Mouse (Mus musculus): ENCODE measurements at regions not wholly inside any gene's neighbourhood (a gene's known extent, or its start where the extent isn't known, plus 50 kb on each side); places are given as distances from the start of the nearest gene placed in this dataset.

GRCm38 (mm10) chr2:45279490-45279889 is 162.3 kb upstream of the Zeb2 start:
- ATAC-seq (ENCODE audit: insufficient read depth, low FRiP score, low TSS enrichment) (no peak), DNase-seq (ENCODE audit: low spot score) (no peak)
- no peak overlapping the region for H3K9ac ChIP-seq (ENCODE audit: low read length)
- H3K27ac ChIP-seq (ENCODE audit: low read depth, low read length) = no peak overlapping the region
- H3K4me1 ChIP-seq (ENCODE audit: control insufficient read depth, insufficient read depth, low read length) = no peaks in the 10 kb centered on the region
- H3K36me3 ChIP-seq (ENCODE audit: control insufficient read depth, insufficient read depth, low read length) = no peaks in the 10 kb centered on the region
- no peak overlapping the region for H3K4me2 ChIP-seq (ENCODE audit: low read depth)
- H3K4me3 ChIP-seq (ENCODE audit: low read depth, low read length) = no peak overlapping the region
- H3K27me3 ChIP-seq (ENCODE audit: control insufficient read depth, insufficient read depth, low read length) = no peaks in the 10 kb centered on the region
- WGBS = 84% methylated on average over 4 of the region's 4 CpGs
- no peaks in the 10 kb centered on the region for H3K9me3 ChIP-seq (ENCODE audit: control insufficient read depth, low read length)

DNA sequence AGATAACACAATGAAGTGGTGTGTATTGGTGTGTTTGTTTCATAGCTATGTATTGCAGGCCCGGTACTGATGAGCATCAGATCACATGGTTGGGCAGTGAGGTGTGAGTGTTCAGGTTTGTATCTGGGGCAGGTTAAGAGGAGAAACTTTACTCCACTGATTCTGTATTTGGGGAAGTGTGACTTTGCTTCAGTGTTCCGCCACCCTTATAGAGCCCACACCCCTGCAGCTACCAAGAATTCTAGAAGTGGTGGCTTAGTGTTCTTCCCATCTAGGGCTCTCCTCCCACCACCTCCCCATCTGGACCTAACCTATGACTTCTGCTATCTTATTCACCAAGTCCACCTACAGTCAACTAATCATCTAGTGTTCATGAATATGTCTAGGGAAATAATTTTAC is 160.4 kb upstream of the Zeb2 start:
- Histone ChIP-seq H3K9me3 (ENCODE audit: control insufficient read depth, low read length) (no peaks in the 10 kb centered on the region), H3K27ac (ENCODE audit: low read depth, low read length) (no peak overlapping the region), H3K9ac (ENCODE audit: low read length) (no peak overlapping the region), H3K4me1 (ENCODE audit: control insufficient read depth, insufficient read depth, low read length) (no peaks in the 10 kb centered on the region), H3K36me3 (ENCODE audit: control insufficient read depth, insufficient read depth, low read length) (no peaks in the 10 kb centered on the region), H3K4me3 (ENCODE audit: low read depth, low read length) (no peak overlapping the region), H3K27me3 (ENCODE audit: control insufficient read depth, insufficient read depth, low read length) (no peaks in the 10 kb centered on the region), H3K4me2 (ENCODE audit: low read depth) (no peak overlapping the region)
- 92% methylated on average over 2 of the region's 2 CpGs for WGBS
- ATAC-seq (ENCODE audit: insufficient read depth, low FRiP score, low TSS enrichment) (no peak), DNase-seq (ENCODE audit: low spot score) (no peak)

- DNase-seq (ENCODE audit: low spot score) (no peak), ATAC-seq (ENCODE audit: insufficient read depth, low FRiP score, low TSS enrichment) (no peak)
- H3K9me3 ChIP-seq (ENCODE audit: control insufficient read depth, low read length) = no peaks in the 10 kb centered on the region
- H3K9ac ChIP-seq (ENCODE audit: low read length) = no peak overlapping the region
- no peak overlapping the region for H3K27ac ChIP-seq (ENCODE audit: low read depth, low read length)
- no peaks in the 10 kb centered on the region for H3K4me1 ChIP-seq (ENCODE audit: control insufficient read depth, insufficient read depth, low read length)
- no peaks in the 10 kb centered on the region for H3K27me3 ChIP-seq (ENCODE audit: control insufficient read depth, insufficient read depth, low read length)
- H3K4me3 ChIP-seq (ENCODE audit: low read depth, low read length) = no peak overlapping the region
- H3K36me3 ChIP-seq (ENCODE audit: control insufficient read depth, insufficient read depth, low read length) = no peaks in the 10 kb centered on the region
- H3K4me2 ChIP-seq (ENCODE audit: low read depth) = no peak overlapping the region
- 74% methylated on average over 1 of the region's 1 CpGs for WGBS
These were observed 159.5 kb upstream of the Zeb2 start for GRCm38 (mm10) chr2:45276703-45277102.

GRCm38 (mm10) chr2:45270035-45270434 is 152.8 kb upstream of the Zeb2 start:
- H3K9me3 ChIP-seq (ENCODE audit: control insufficient read depth, low read length) = no peaks in the 10 kb centered on the region
- no peak overlapping the region for H3K9ac ChIP-seq (ENCODE audit: low read length)
- H3K27me3 ChIP-seq (ENCODE audit: control insufficient read depth, insufficient read depth, low read length) = no peaks in the 10 kb centered on the region
- no peak overlapping the region for H3K4me3 ChIP-seq (ENCODE audit: low read depth, low read length)
- WGBS = 90% methylated on average over 2 of the region's 2 CpGs
- DNase-seq (ENCODE audit: low spot score) = no peak
- no peak overlapping the region for H3K27ac ChIP-seq (ENCODE audit: low read depth, low read length)
- H3K4me1 ChIP-seq (ENCODE audit: control insufficient read depth, insufficient read depth, low read length) = no peaks in the 10 kb centered on the region
- ATAC-seq (ENCODE audit: insufficient read depth, low FRiP score, low TSS enrichment) = no peak
- no peaks in the 10 kb centered on the region for H3K36me3 ChIP-seq (ENCODE audit: control insufficient read depth, insufficient read depth, low read length)
- no peak overlapping the region for H3K4me2 ChIP-seq (ENCODE audit: low read depth)

DNA sequence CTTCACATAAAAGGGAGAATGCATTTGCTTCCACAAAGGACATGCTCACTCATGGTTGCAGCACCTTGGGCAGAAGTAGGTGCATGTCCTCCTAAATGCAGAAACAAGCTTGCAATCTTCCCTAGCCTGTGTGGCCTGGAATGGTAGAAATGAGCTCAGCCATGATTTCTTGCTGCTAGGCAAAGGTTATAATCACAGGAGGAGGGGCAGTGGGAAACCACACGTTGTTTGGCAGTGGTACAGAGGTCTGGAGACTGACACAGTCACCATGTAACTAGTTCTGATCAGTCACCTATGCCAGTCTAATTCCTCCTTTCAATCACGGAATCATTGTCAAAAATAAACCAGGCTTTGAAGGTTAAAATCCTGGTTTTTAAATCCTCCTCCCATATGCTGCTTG is 148.6 kb upstream of the Zeb2 start:
- H3K9ac ChIP-seq (ENCODE audit: low read length) = no peak overlapping the region
- ATAC-seq (ENCODE audit: insufficient read depth, low FRiP score, low TSS enrichment) = no peak
- H3K4me1 ChIP-seq (ENCODE audit: control insufficient read depth, insufficient read depth, low read length) = no peaks in the 10 kb centered on the region
- DNase-seq (ENCODE audit: low spot score) = no peak
- H3K27ac ChIP-seq (ENCODE audit: low read depth, low read length) = no peak overlapping the region
- no peaks in the 10 kb centered on the region for H3K9me3 ChIP-seq (ENCODE audit: control insufficient read depth, low read length)
- no peaks in the 10 kb centered on the region for H3K27me3 ChIP-seq (ENCODE audit: control insufficient read depth, insufficient read depth, low read length)
- H3K4me3 ChIP-seq (ENCODE audit: low read depth, low read length) = no peak overlapping the region
- H3K4me2 ChIP-seq (ENCODE audit: low read depth) = no peak overlapping the region
- WGBS = 58% methylated on average over 2 of the region's 2 CpGs
- no peaks in the 10 kb centered on the region for H3K36me3 ChIP-seq (ENCODE audit: control insufficient read depth, insufficient read depth, low read length)

DNA sequence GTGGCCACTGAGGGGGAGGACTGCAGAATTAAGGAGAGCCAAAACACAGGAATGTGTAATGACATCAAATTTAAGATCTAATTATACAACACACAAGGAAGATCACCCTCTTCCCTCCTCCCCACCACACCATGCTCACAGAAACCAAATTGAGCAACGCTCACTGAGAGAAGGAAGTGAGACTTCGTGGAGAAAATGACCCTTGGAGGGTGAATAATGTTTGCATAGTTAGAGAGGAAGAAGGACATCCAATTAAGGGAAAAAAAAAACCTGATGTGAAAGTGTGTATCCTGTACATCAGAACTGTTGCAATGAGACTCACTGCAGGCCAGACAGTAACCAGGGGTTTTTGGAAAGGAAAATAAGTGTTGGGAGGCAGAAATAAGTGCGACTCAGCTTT is 144.8 kb upstream of the Zeb2 start:
- H3K36me3 ChIP-seq (ENCODE audit: control insufficient read depth, insufficient read depth, low read length) = no peaks in the 10 kb centered on the region
- H3K4me1 ChIP-seq (ENCODE audit: control insufficient read depth, insufficient read depth, low read length) = no peaks in the 10 kb centered on the region
- WGBS = 85% methylated on average over 3 of the region's 3 CpGs
- no peak overlapping the region for H3K4me2 ChIP-seq (ENCODE audit: low read depth)
- H3K27me3 ChIP-seq (ENCODE audit: control insufficient read depth, insufficient read depth, low read length) = no peaks in the 10 kb centered on the region
- H3K9ac ChIP-seq (ENCODE audit: low read length) = no peak overlapping the region
- ATAC-seq (ENCODE audit: insufficient read depth, low FRiP score, low TSS enrichment) (no peak), DNase-seq (ENCODE audit: low spot score) (no peak)
- no peak overlapping the region for H3K4me3 ChIP-seq (ENCODE audit: low read depth, low read length)
- no peak overlapping the region for H3K27ac ChIP-seq (ENCODE audit: low read depth, low read length)
- no peaks in the 10 kb centered on the region for H3K9me3 ChIP-seq (ENCODE audit: control insufficient read depth, low read length)

DNA sequence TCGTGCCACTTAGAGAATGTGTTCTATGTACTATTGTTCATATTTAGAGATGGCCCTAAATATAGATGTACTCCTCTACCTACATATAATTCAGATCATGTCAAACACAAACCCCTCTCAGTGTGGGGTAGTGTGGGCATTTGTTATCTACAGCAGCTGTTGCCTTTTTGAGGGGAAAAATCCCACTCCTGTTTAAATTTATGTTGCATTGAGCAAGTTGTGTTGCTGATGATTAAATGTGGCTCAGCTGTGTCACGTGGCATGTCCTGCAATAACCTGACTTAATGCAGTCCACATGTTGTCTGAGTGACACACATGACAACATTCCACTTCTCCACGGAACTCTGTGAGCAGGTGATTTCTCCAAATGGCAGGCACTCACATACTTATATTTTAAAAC is 141.7 kb upstream of the Zeb2 start:
- Histone ChIP-seq H3K4me3 (ENCODE audit: low read depth, low read length) (no peak overlapping the region), H3K4me1 (ENCODE audit: control insufficient read depth, insufficient read depth, low read length) (no peaks in the 10 kb centered on the region), H3K4me2 (ENCODE audit: low read depth) (no peak overlapping the region), H3K9me3 (ENCODE audit: control insufficient read depth, low read length) (no peaks in the 10 kb centered on the region), H3K9ac (ENCODE audit: low read length) (no peak overlapping the region), H3K36me3 (ENCODE audit: control insufficient read depth, insufficient read depth, low read length) (no peaks in the 10 kb centered on the region), H3K27me3 (ENCODE audit: control insufficient read depth, insufficient read depth, low read length) (no peaks in the 10 kb centered on the region), H3K27ac (ENCODE audit: low read depth, low read length) (no peak overlapping the region)
- WGBS = 70% methylated on average over 3 of the region's 3 CpGs
- ATAC-seq (ENCODE audit: insufficient read depth, low FRiP score, low TSS enrichment) (no peak), DNase-seq (ENCODE audit: low spot score) (no peak)

- H3K4me1 ChIP-seq (ENCODE audit: control insufficient read depth, insufficient read depth, low read length) = no peaks in the 10 kb centered on the region
- DNase-seq (ENCODE audit: low spot score) = no peak
- no peak for ATAC-seq (ENCODE audit: insufficient read depth, low FRiP score, low TSS enrichment)
- no peak overlapping the region for H3K9ac ChIP-seq (ENCODE audit: low read length)
- 78% methylated on average over 5 of the region's 5 CpGs for WGBS
- no peak overlapping the region for H3K4me3 ChIP-seq (ENCODE audit: low read depth, low read length)
- H3K27me3 ChIP-seq (ENCODE audit: control insufficient read depth, insufficient read depth, low read length) = no peaks in the 10 kb centered on the region
- H3K9me3 ChIP-seq (ENCODE audit: control insufficient read depth, low read length) = no peaks in the 10 kb centered on the region
- no peak overlapping the region for H3K4me2 ChIP-seq (ENCODE audit: low read depth)
- H3K27ac ChIP-seq (ENCODE audit: low read depth, low read length) = no peak overlapping the region
- H3K36me3 ChIP-seq (ENCODE audit: control insufficient read depth, insufficient read depth, low read length) = no peaks in the 10 kb centered on the region
These were observed 139.2 kb upstream of the Zeb2 start for GRCm38 (mm10) chr2:45256373-45256772.

GRCm38 (mm10) chr2:45253936-45254335 is 136.7 kb upstream of the Zeb2 start:
- Histone ChIP-seq H3K4me1 (ENCODE audit: control insufficient read depth, insufficient read depth, low read length) (no peaks in the 10 kb centered on the region), H3K4me2 (ENCODE audit: low read depth) (no peak overlapping the region), H3K4me3 (ENCODE audit: low read depth, low read length) (no peak overlapping the region), H3K9ac (ENCODE audit: low read length) (no peak overlapping the region), H3K36me3 (ENCODE audit: control insufficient read depth, insufficient read depth, low read length) (no peaks in the 10 kb centered on the region), H3K9me3 (ENCODE audit: control insufficient read depth, low read length) (no peaks in the 10 kb centered on the region), H3K27me3 (ENCODE audit: control insufficient read depth, insufficient read depth, low read length) (no peaks in the 10 kb centered on the region), H3K27ac (ENCODE audit: low read depth, low read length) (no peak overlapping the region)
- WGBS = 57% methylated on average over 4 of the region's 4 CpGs
- ATAC-seq (ENCODE audit: insufficient read depth, low FRiP score, low TSS enrichment) = no peak
- DNase-seq (ENCODE audit: low spot score) = no peak
